Mouse (Mus musculus) CD4-positive helper T cell, adult 2 months (primary cell): Measurements from ENCODE around the gene Mapk13.
"Not testable (repeated sequence)": the region's sequence is repeated elsewhere in the genome, so short reads cannot be mapped to it uniquely, and the experiment has no call there.

Experiments used
- DNase-seq: peaks from one replicate; pipeline ENCODE4 v3.0.0-alpha.2; 2012; ENCODE audit warnings: low read depth, missing footprints, low spot score

Gene Mapk13

DNA sequence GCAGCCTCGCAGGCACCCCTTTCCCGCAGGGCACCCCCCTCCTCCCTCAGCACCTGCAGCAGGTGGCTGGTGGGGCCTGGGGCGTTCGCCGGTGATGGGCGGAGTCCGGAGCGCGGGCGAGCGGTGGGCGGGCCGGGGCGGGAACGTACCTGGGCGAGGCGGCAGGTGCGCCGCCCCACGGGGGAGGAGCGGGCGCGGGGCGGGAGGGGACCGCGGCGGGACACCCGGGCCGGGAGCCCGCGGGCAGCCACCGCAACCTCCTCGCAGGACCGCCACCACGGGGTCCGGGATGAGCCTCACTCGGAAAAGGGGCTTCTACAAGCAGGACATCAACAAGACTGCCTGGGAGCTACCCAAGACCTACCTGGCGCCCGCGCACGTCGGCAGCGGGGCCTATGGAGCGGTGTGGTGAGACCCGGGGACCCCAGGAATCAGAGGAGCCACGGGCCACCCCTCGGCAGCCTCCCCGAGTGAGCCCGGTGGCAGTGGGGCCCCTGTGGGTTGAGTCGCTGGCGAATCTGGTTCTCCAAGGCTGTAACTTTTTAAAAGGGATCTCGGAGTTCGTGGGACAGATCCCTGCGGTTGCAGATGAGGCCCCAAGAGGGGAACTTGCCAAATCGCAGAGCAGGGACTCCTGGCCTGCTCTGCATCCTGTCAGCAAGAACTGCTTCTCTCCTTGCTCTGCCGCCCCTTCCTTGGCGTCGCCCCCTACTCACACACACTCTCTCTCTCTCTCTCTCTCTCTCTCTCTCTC is at the start of gene Mapk13:
TSS of gene Mapk13 (plus strand) at position 177 of the 754 bp plus-strand sequence.
- peak; percentile 37 for DNase-seq

- DNase-seq = no peak
Observed at GRCm38 (mm10) chr17:28725783-28726182, 43.3 kb upstream of the Mapk13 start, which contains the start of gene AC170998.1. AC170998.1 (plus strand) TSS chr17:28726083.

GRCm38 (mm10) chr17:28727511-28727910 is 41.6 kb upstream of the Mapk13 start:
- DNase-seq = not testable (repeated sequence)

- DNase-seq = no peak
Observed at GRCm38 (mm10) chr17:28735317-28736105, 33.6 kb upstream of the Mapk13 start.

DNA sequence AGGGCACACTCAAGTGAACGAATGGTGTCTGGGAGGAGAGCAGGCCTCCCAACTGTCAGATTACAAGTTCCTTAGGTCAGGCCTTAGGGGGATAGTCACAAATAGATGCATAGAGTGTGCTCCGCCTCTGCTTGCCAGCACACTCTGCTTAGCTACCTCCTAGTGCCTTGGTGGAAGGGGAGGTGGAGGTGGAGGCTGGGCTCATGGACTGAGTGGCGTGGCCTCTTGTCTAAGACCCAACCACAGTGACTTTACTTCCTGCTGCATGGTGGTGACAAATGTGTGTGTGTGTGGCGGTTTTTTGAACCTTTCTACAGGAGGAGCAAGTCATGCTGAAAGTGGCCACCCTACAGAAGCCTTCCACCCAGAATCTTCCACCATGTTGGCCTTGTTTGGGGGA is 32.6 kb upstream of the Mapk13 start:
- peak; percentile 33 for DNase-seq

- no peak for DNase-seq
Observed at GRCm38 (mm10) chr17:28737973-28738372, 31.1 kb upstream of the Mapk13 start.

DNA sequence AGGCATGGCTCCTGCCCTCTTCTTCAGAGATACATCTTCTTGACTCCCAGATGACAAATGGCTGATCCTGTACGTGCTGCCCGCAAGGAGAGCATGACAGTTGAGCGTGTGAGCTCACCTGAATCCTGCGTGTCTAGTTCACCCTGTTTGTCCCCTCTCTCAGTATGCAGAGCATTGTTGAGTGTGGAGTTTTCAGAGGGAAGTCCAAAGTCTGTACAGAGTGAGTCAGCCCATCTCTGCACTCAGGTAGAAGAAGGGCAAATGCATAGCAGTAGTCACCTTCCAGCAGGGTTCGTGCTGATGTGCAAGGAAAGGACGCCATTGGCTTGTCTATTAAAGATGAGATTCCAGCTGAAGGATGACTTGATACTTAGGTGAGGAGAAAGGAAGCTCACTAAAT is 29.9 kb upstream of the Mapk13 start:
- no peak for DNase-seq

DNA sequence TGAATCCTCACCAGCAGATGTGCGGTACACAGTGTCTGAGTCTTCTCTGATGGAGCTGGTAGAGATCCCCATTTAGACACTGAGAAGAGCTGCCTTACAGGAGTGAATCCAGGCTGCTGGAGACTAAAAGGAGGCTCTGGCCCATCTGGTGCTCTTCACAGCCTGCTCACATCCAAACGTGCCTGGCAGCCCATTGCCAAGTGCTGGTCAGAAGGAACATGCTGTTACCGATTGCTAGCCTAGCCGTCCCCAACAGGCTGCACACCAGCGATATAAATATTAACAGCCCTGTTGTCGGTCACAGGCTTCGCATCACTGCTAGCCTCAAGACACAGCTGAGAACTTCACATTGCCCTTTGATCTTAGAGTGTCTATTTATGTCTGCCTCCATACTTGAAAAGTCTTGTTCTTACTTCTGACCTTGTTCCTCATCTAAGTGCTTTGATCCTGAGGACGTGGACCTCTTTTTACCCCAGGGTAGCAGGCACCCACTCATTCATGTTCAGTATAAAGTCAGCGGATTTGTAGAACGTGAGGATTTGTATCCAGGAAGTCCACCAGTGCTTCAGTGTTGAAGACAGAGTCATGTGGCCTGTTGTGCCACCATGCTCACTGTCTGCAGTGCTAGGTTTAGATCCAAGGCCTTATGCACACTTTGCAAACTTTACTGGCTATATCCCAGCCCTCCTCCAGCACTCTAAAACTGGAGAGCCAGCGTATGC is 25.8 kb upstream of the Mapk13 start:
- DNase-seq = no peak

- peak; percentile 49 for DNase-seq
Observed at GRCm38 (mm10) chr17:28743916-28744315, 25.2 kb upstream of the Mapk13 start.

- no peak for DNase-seq
Observed at GRCm38 (mm10) chr17:28745773-28746172, 23.3 kb upstream of the Mapk13 start.

DNA sequence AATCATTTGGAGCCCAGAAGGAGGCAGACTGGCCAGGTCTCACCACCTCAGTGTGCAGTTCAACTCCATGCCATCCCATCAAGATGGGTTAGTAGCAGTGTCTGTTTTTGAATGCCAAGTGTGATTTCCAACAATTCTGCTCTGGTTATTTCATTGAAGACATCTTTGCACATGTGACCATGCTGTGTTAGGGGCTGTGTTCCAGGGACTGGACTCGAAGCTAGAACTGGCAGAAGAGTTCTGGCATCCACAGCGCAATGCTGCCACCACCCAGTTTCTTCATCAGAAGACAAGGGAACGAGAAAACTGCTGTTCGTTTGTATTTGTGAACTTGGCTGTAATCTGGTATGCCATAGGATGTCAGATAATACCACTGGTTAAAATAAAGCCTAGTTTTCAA is 21.1 kb upstream of the Mapk13 start:
- no peak for DNase-seq

GRCm38 (mm10) chr17:28750580-28750979 is 18.5 kb upstream of the Mapk13 start:
- peak; percentile 44 for DNase-seq

DNA sequence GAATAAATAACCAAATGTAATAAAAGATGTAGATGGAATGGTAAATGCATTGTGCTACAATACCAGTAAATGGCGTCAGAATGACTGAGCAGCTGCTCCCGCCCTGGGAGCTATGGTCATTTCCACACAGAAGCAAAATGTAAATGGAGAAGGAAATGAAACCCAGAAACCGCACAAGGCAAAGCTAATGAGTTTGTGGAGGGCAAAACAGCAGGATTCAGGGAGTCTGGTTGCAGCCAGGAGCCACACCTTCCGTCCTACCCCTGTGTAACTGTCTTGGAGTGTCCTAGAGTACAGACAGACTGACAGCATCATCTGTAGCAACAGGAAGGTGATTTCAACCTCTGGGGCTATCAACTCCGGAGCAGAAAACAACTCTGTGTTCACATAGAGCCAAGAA is 12.7 kb upstream of the Mapk13 start:
- no peak for DNase-seq

GRCm38 (mm10) chr17:28757470-28757869 is 11.6 kb upstream of the Mapk13 start:
- DNase-seq = no peak

DNA sequence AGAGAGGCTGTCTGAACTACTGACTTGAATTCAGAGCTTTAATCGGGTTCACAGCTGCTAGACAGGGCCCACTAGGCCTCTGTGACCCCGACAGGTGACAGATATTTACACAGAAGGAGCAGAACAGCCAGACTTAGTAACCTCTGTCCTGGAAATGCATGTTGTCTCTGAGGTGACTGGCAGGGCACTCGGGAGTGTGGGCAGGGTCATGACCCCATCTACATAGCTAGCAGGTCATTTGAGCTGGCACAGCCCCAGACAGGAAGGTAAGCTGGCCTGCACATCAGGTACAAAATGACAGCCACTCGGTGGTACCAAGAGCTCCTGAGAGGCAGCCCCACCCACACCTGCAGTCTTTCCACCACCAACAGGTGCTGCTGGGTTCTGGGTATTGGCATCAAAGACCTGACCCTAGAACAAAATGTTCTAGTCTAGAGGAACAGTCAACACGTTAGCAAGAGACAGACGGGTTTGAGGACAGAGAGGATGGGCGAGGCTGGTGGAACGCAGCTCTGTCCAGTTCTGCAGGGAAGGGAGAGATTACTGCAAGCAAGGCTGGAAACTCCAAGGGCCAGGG is 8.3 kb upstream of the Mapk13 start:
- no peak for DNase-seq

DNA sequence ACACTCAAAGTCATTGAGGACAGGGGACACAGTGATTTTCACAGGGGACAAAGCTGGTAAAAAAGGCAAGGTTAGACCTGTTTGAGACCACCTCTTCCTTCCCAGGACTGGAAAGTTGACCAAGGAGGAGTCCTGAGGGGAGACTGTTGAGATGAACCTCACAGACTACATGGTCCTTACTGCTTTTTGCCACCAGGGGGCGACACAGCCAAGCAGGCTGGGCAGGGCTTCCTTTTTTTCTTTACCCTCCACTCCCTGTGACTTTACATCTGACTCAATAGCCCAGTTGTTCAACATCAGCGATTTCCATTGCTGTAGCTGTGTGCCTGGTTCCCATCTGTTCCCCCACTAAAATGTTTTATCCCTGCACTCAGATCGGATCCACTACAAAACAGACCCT is 7.2 kb upstream of the Mapk13 start:
- DNase-seq = peak; percentile 66

- DNase-seq = no peak
Observed at GRCm38 (mm10) chr17:28766203-28766602, 2.9 kb upstream of the Mapk13 start.

DNA sequence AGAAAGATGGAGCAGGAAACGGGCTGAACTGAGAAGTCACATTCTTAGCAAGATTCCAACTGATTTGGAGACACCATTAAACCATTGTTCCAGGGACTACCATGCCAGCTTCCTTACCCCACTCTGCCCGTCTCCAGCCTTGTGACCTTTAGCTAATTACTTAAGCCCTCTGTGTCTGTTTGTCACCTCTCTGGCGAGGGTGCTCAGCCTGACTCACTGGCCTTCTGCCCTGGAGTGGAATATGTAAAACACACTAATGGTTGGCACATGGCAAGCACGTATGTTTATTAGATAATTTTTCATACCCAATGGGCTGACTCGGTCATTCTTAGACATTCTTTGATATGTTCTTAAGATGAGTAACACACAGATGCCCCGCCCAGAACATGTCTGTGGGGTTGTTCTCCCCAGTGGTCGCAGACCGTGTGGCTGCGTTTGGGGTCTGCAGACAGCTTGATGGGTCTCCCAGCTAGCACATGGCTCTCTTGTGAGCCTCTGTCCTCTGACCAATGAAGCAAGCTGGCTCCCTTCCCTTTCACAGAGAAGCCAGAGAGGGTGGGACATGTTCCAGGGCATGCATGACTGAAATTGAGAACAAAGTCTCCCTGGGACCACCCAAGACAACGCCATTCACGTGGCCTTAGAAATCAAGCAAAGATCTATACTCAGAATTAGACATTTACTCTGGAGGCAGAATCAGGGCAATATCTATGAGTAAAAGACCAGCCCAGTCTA is 2.1 kb upstream of the Mapk13 start:
- DNase-seq = no peak

DNA sequence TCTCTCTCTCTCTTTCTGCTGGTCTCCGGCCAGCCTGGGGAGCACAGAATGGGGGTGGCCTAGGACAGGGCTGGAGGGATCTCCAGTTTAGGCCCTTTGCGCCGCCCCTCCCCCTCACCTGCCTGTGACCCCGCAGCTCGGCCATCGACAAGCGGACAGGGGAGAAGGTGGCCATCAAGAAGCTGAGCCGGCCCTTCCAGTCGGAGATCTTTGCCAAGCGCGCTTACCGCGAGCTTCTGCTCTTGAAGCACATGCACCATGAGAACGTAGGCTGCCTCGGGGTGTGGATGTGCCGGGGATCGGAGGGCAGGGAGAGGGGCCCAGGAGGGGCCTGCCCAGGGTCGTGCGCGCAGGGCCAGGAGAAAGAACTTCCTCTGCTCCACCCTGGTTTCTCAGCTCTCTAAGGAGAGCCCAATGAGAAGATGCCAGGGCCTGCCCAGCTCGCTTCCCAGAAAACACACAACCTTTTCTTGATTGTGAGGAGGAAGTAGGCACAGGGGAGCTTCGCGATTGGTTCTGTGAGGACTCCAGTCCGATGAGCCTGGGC is 851 bp downstream of the Mapk13 start:
- DNase-seq = no peak

GRCm38 (mm10) chr17:28771289-28771688 is 2.2 kb downstream of the Mapk13 start:
- no peak for DNase-seq

DNA sequence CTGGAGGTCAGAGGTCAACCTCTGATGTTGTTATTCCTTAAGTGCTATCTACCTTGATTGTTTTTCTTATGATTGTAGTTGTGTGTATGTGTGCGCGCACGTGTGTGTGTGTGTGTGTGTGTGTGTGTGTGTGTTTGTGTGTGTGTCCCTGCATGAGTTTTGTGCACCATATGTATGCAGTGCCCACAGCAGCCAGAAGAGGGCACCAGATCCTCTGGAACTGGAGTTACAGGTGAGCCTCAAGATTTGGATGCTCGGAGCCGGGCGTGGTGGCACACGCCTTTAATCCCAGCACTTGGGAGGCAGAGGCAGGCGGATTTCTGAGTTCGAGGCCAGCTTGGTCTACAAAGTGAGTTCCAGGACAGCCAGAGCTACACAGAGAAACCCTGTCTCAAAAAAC is 5.2 kb downstream of the Mapk13 start:
- not testable (repeated sequence) for DNase-seq
